Mouse (Mus musculus) gastrocnemius, postnatal 36 days (tissue): ENCODE measurements around the gene Vmn1r7. TPM values are rescaled to one million over a fixed set of nuclear protein-coding genes. Genes with fewer than 3 reads are reported as not detected.
"Not testable (repeated sequence)": the region's sequence is repeated elsewhere in the genome, so short reads cannot be mapped to it uniquely, and the experiment has no call there.

Experiments used
- DNase-seq, 2 experiments: peaks; one replicate each; pipeline ENCODE4 v3.0.0; 2022
- intact Hi-C: fragments of 180-260 bp; cut with DNase I; formaldehyde crosslinking; loops from one replicate; pipeline ENCODE4 v1.15.1; 2025
- long read RNA-seq, 2 experiments: library from polyadenylated mRNA; stranded (forward); transcript quantifications; one replicate each; pipeline ENCODE4 v2.0.0; 2021
- total RNA-seq, 2 experiments: library from RNA; stranded (reverse); gene quantifications; 2 replicates each; pipeline ENCODE4 v1.2.3; 2021

Vmn1r7 gene
- not detected for total RNA-seq
- long read RNA-seq, experiment 1 = 0 reads
- long read RNA-seq, experiment 2 = 0 reads

DNA sequence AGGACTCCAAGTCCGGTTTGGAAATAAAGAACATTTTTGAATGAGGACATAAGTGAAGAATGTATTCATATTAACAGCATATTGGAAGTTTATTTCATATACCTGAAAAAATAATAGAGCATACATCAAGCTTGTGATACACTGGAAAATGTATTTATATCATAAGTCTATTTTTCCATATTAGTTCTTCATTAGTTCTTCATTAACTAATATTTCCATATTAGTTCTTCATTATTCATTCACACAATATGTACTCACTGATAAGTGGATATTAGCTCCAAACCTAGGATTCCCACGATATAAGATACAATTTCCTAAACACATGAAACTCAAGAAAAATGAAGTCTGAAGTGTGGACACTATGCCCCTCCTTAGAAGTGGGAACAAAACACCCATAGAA is at the start of gene Vmn1r7:
Gene Vmn1r7, minus strand, starts transcription at position 101 of the 400 bp plus-strand sequence.
- DNase-seq, intact Hi-C loops: not testable (repeated sequence)

DNA sequence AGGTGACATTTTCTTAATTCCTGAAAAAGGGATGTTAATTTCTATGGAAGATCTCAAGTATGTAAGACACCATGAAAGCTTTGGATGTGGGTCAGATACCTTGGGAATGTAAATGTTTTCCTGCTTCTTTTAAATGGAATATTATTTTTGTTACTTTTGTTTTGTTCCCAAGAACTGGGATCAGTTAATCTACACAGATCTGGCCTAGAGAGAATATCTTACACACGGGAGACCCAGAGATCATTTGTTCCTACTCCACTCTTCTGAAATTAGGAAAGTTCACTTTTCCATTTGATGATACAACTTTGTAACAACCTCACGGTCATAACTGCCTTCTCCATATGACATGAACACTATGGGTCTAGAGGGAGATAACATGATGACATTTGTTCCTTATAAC is 41.4 kb upstream of the Vmn1r7 start, which contains the start of gene Vmn1r9:
Gene Vmn1r9, plus strand, starts transcription at position 301 of the 400 bp plus-strand sequence.
- intact Hi-C loops = loop anchor here (10.0 kb wide), 1 partner anchor 262 kb away; no protein-coding TSS in a partner anchor
- DNase-seq = no peak

DNA sequence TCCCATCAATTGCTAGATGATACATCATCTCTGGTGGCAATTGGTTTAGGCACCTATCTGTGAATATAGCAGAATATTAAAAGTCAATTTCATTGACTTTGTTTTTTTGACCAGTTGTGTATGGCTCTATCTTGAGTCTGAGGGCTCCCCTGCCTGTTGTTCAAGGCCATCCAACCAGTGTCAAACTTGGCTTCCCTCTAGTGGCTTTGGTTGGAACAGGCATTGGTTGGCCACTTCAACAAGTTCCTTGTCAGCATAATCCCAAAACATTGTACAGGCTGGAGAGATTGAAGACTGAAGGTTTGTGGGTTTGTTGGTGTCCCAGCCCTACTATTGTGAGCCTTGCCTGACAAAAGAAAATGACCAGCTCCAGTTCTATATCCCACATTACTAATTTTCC is 38.6 kb upstream of the Vmn1r7 start:
- DNase-seq = no peak
- intact Hi-C loops = loop anchor here (10.0 kb wide), 1 partner anchor 259 kb away; no protein-coding TSS in a partner anchor

DNA sequence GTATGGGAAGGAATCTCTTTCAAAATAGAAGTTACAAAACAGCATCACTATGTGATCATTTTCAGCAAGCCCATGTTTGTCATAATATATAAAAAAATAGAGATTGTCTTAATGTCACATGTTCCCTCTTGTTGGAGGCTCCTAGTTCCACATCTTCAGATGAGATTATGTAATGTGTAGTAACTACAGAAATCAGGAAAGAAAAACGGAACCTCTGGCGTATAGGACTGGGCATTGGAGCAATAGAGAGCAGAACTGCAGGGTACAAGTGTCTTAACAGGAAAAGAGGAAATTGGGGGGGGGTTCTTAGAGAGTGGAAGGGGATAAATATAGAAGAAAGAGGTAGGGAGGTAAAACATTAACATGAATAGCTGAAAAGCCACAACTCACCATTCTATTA is 9.6 kb upstream of the Vmn1r7 start:
- intact Hi-C loops = no loop called here
- no peak for DNase-seq

DNA sequence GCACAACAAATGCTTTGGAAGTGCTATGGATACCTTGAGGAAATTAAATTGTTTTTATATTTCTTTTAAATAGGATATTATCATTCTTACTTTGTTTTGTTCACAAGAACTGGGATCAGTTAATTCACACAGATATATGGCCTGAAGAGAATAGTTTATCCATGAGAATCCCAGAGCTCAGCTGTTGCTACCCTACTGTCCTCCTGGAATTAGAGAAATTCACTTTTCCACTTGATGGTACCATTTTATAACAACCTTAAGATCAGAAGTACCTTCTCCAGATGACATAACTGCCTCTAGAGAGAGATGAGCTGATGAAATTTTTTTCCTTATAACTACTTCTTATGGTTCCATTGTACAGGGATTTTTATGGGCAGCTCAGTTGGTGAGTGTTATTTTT is 6.9 kb upstream of the Vmn1r7 start, which contains the start of gene Vmn1r8:
Gene Vmn1r8, plus strand, starts transcription at position 301 of the 400 bp plus-strand sequence.
- DNase-seq = no peak
- intact Hi-C loops = no loop called here

DNA sequence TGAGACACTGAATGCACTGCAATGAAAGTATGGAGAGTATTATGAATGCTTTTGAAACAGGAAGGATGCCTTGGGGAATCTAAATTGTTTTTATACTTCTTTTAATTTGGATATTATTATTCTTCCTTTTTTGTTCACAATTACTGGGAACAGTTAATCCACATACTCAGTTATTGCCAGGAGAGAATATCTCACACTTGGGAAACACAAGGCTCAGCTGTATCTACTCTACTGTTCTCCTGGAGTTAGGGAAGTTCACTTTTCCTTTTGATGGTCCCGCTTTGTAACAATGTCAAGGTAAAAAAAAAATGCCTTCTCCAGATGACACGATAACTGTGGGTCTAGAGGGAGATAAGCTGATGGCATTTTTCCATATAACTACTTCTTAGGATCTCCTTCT is 28.2 kb downstream of the Vmn1r7 start, which contains the start of gene Vmn1r6:
Gene Vmn1r6, plus strand, starts transcription at position 301 of the 400 bp plus-strand sequence.
- intact Hi-C loops = no loop called here
- DNase-seq = no peak

Other genes with a start within 250 kb of the Vmn1r7 start
- gene Kbtbd2, start 227.5 kb downstream of the Vmn1r7 start, total RNA-seq = 10 to 100 TPM; 19.3 to 21.0 TPM
- gene Fkbp9, start 193.3 kb downstream of the Vmn1r7 start, total RNA-seq = 10 to 100 TPM; 44.4 to 48.4 TPM
- 10 to 100 TPM; 54.5 to 56.3 TPM for gene Nt5c3, start 101.4 kb downstream of the Vmn1r7 start, total RNA-seq
- under 1 TPM in 1 of 2 experiments, not detected in 1; 0.25 TPM for gene Vmn1r4, start 101.3 kb downstream of the Vmn1r7 start, total RNA-seq
- not detected for gene Vmn1r5, start 55.1 kb downstream of the Vmn1r7 start, total RNA-seq
- not detected for gene Vmn1r6, start 28.1 kb downstream of the Vmn1r7 start, total RNA-seq
- not detected for gene Vmn1r8, start 7.0 kb upstream of the Vmn1r7 start, total RNA-seq
- not detected for gene Vmn1r9, start 41.5 kb upstream of the Vmn1r7 start, total RNA-seq
- not detected for gene Vmn1r10, start 84.1 kb upstream of the Vmn1r7 start, total RNA-seq
- gene Vmn1r11, start 108.1 kb upstream of the Vmn1r7 start, total RNA-seq = not detected
- gene Vmn1r12, start 131.6 kb upstream of the Vmn1r7 start, total RNA-seq = not detected
- not detected for gene Vmn1r13, start 178.0 kb upstream of the Vmn1r7 start, total RNA-seq
- not detected for gene Vmn1r14, start 206.4 kb upstream of the Vmn1r7 start, total RNA-seq
- gene Vmn1r15, start 232.6 kb upstream of the Vmn1r7 start, total RNA-seq = not detected